Mouse (Mus musculus) forebrain, embryonic 15.5 days (tissue): ENCODE measurements around the gene E2f6. TPM values are rescaled to one million over a fixed set of nuclear protein-coding genes. Genes with fewer than 3 reads are reported as not detected.

Source experiments
- ATAC-seq: fragments of 200-750 bp; cut with Nextera tagmentation; replicated peaks from 2 replicates; pipeline ENCODE4 v1.8.0; 2017; ENCODE audit warnings: mild to moderate bottlenecking, moderate TSS enrichment, moderate library complexity
- H3K27ac ChIP-seq: fragments of 300-500 bp; sonication (generic); replicated peaks from 2 replicates; pipeline ENCODE4 v1.5.1; 2015; ENCODE audit warnings: mild to moderate bottlenecking, inconsistent platforms
- H3K27me3 ChIP-seq: fragments of 300-500 bp; sonication (generic); 2 replicates; pipeline ENCODE4 v1.6.1; 2015; ENCODE audit warnings: inconsistent platforms
- H3K36me3 ChIP-seq: fragments of 300-500 bp; sonication (generic); 2 replicates; pipeline ENCODE4 v1.6.1; 2015; ENCODE audit warnings: mild to moderate bottlenecking, inconsistent platforms
- H3K4me1 ChIP-seq: fragments of 300-500 bp; sonication (generic); 2 replicates; pipeline ENCODE4 v1.6.1; 2015; ENCODE audit warnings: inconsistent platforms
- H3K4me2 ChIP-seq: fragments of 300-500 bp; sonication (generic); replicated peaks from 2 replicates; pipeline ENCODE4 v1.6.1; 2015; ENCODE audit warnings: mild to moderate bottlenecking, inconsistent platforms
- H3K4me3 ChIP-seq: fragments of 300-500 bp; sonication (generic); 2 replicates; pipeline ENCODE4 v1.5.1; 2015; ENCODE audit warnings: mild to moderate bottlenecking, inconsistent platforms
- H3K9ac ChIP-seq: fragments of 300-500 bp; sonication (generic); replicated peaks from 2 replicates; pipeline ENCODE4 v1.6.1; 2015; ENCODE audit warnings: mild to moderate bottlenecking, inconsistent platforms
- H3K9me3 ChIP-seq: fragments of 300-500 bp; sonication (generic); 2 replicates; pipeline ENCODE4 v1.6.1; 2016; ENCODE audit warnings: inconsistent platforms
- WGBS: fragments of 180-500 bp; shearing (Covaris S2); methylation state at CpG from one replicate; pipeline ENCODE4 v1.1.7; 2015; ENCODE audit warnings: mixed read lengths; 5-methylcytosine and 5-hydroxymethylcytosine counted together
- polyA plus RNA-seq: library from polyadenylated mRNA; unstranded; fragments of >200 nt; fragmentation: Nextera tagmentation; extraction: Ambion mirVana; gene quantifications from 2 replicates; pipeline ENCODE4 v1.2.1, GENCODE M21; 2015

E2f6 gene
- polyA plus RNA-seq, 1 experiment from 2014 or later, result 33.2 TPM

DNA sequence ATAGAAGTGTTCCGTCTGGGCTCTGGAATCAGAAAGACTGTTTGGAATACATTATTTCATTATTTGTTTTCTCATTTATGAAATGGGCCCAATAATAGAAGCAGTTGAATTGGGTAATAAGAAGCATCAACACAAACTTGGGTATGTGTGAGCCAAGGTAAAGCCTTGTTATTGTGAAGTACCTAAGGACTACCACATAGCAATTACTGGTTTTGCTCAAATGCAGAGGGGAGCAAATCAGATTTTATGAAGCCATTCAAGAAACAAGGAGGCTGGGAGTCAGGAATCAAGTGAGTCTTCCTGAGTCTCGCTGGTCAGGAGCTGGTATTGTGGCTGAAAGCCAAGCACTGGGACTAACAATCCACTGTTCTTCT is 45.5 kb downstream of the E2f6 start:
- H3K27me3 ChIP-seq, result no peaks in the 10 kb centered on the region
- H3K4me3 ChIP-seq, result no peak overlapping the region
- no peaks in the 10 kb centered on the region for H3K9me3 ChIP-seq
- no peak overlapping the region for H3K4me2 ChIP-seq
- ATAC-seq, result peak; percentile 33
- 24% methylated on average over 2 of the region's 2 CpGs for WGBS
- peaks cover 12% of the 10 kb centered on the region for H3K4me1 ChIP-seq
- peak overlapping the region; percentile 91 for H3K27ac ChIP-seq
- H3K9ac ChIP-seq, result no peak overlapping the region
- H3K36me3 ChIP-seq, result no peaks in the 10 kb centered on the region

DNA sequence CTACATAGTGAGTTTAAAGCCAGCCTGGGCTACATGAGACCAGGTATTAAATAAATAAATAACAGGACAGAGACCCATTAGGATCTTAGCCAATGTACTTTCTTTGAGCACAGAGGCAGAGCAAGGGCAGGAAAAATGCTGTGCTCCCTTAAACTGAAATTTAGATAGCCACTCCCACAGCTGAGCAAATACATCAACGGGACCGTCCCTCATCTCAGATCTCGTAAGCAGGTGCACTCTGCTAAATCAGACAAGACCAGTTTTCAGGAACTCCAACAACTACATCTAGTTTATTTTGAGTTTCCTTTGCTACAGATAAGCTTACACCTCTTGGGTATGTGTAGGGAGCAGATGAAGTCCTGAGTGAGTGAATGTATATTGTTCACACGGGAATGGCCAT is 47.3 kb downstream of the E2f6 start:
- Histone ChIP-seq H3K4me1 (peaks cover 12% of the 10 kb centered on the region), H3K27me3 (no peaks in the 10 kb centered on the region), H3K4me3 (no peak overlapping the region), H3K4me2 (no peak overlapping the region), H3K9me3 (no peaks in the 10 kb centered on the region), H3K27ac (no peak overlapping the region), H3K36me3 (no peaks in the 10 kb centered on the region), H3K9ac (no peak overlapping the region)
- ATAC-seq, result no peak
- WGBS, result 85% methylated on average over 4 of the region's 4 CpGs

DNA sequence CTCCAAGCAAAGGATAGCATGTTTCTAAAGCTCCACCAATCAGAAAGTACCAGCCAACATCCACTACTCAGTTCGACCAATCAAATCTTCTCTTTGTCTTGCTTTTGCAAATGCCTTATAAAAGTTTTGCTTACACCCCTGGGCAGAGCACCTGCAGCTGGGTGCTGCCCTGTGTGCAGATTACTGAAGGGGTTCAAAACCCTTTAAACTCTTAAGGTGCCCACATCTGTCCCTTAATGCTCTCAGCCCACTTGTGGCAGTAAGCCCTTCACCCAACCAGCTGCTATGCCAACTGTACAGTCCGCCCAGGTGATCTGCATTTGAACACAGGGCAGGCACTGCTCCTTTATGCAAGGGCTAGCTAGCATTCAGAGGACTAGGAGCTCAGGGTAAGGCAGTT is 49.0 kb downstream of the E2f6 start:
- Histone ChIP-seq H3K36me3 (no peaks in the 10 kb centered on the region), H3K4me3 (no peak overlapping the region), H3K27me3 (no peaks in the 10 kb centered on the region), H3K4me1 (peaks cover 12% of the 10 kb centered on the region), H3K9me3 (no peaks in the 10 kb centered on the region), H3K4me2 (no peak overlapping the region), H3K27ac (no peak overlapping the region), H3K9ac (no peak overlapping the region)
- 83% methylated on average over 2 of the region's 2 CpGs for WGBS
- ATAC-seq, result no peak

DNA sequence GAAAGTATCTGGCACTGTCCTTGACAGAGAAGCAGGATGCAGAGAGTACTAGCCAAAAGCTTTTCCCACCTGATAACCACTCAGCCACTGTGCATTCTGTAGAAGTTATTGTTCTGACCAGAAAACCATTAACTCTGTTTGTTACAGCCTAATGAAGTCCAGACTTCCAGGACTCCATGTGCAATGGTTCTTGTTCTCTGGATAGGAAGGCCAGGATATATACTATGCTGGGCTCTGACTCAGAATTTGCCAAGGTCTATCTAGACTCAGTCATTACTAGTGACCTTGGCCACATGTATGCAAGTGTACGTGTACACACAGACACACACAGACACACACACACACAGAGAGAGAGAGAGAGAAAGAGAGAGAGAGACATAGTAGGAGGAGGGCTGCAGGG is 49.8 kb downstream of the E2f6 start:
- 83% methylated on average over 1 of the region's 1 CpGs for WGBS
- Histone ChIP-seq H3K4me3 (no peak overlapping the region), H3K36me3 (no peaks in the 10 kb centered on the region), H3K27ac (no peak overlapping the region), H3K4me1 (peaks cover 12% of the 10 kb centered on the region), H3K9ac (no peak overlapping the region), H3K4me2 (no peak overlapping the region), H3K27me3 (no peaks in the 10 kb centered on the region), H3K9me3 (no peaks in the 10 kb centered on the region)
- no peak for ATAC-seq

DNA sequence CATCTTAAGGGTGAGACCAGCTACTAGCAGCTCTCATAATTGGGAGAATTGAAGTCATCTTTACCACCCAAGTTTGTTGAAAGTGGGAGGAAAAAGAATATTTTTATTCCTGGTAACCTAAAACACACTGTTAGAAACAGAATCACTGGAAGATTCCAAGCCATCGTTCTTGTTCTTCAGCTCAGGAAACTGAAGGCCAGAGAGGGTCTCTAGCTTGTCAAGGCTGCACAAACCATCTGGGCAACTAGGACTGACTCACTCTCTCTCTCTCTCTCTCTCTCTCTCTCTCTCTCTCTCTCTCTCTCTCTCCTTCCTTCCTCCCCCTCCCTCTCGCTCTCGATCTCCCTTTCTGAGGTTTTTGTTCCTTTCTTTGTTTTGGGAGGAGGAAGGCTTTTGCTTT is 50.2 kb downstream of the E2f6 start:
- Histone ChIP-seq H3K27ac (no peak overlapping the region), H3K9ac (no peak overlapping the region), H3K9me3 (no peaks in the 10 kb centered on the region), H3K4me3 (no peak overlapping the region), H3K4me2 (no peak overlapping the region), H3K27me3 (no peaks in the 10 kb centered on the region), H3K4me1 (peaks cover 8% of the 10 kb centered on the region), H3K36me3 (no peaks in the 10 kb centered on the region)
- 54% methylated on average over 3 of the region's 3 CpGs for WGBS
- ATAC-seq, result no peak

DNA sequence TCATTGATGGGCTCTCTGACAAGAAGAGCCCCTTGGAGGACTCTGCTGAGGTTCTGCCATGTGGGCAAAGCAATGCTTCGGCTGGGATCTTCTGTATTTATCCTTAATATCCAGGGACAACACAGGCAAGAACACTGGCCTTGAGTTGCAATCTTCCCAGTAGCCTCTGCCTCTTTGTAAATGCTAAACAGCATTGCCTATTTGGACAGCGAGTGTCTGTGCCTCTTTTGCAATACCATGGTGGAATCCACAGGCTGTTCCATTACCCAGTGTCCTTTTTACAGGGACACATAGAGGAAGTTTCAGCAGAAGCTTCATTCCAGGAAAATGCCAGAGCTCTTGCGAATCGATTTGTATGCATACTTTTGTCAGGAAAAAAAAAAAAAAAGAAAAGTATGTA is 53.7 kb downstream of the E2f6 start:
- Histone ChIP-seq H3K9ac (no peak overlapping the region), H3K4me3 (no peak overlapping the region), H3K27me3 (no peaks in the 10 kb centered on the region), H3K27ac (no peak overlapping the region), H3K9me3 (no peaks in the 10 kb centered on the region), H3K4me2 (no peak overlapping the region), H3K4me1 (no peaks in the 10 kb centered on the region), H3K36me3 (no peaks in the 10 kb centered on the region)
- ATAC-seq, result no peak
- 90% methylated on average over 4 of the region's 4 CpGs for WGBS

DNA sequence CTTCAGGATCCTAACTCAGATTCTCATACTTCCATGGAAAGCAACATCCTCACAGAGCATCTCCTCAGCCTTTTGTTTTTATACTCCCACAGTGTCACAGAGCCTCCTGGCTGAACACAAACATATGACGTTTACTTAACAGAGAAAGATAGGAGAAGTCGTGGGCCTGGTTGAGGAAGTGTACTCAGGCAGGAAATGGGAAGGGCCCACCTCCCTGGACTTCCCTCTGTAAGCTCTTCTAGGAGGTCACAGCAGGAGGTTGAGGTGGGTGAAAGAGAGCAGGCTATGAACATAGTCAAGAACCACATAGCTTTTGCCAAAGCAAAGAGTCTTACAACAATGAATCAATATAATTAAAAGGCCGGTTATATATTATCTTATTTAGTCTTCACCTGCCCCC is 55.1 kb downstream of the E2f6 start:
- no peaks in the 10 kb centered on the region for H3K36me3 ChIP-seq
- WGBS, result 86% methylated on average over 3 of the region's 3 CpGs
- H3K27ac ChIP-seq, result no peak overlapping the region
- H3K4me3 ChIP-seq, result no peak overlapping the region
- no peak overlapping the region for H3K4me2 ChIP-seq
- H3K27me3 ChIP-seq, result no peaks in the 10 kb centered on the region
- H3K4me1 ChIP-seq, result peaks cover 8% of the 10 kb centered on the region; the same call in 1 of the 2 replicates
- H3K9me3 ChIP-seq, result no peaks in the 10 kb centered on the region
- no peak overlapping the region for H3K9ac ChIP-seq
- no peak for ATAC-seq

DNA sequence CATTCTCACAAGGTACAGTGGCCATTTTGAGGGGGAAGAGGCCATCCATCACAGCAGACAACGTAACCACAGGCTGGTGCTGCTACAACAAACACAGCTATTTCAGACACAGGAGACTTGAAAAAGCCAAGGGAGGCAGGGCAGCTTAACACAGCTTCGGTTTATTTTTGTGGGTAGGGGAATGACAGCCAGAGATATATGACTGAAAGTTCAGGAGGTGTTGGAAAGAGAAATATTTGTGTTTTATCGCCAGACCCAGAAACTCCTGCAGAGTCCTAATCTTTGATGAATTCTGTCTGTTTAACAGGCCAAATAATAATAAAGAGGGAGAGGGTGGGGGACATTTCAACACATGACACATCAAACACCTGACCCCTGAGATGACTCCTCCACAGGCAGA is 55.7 kb downstream of the E2f6 start:
- H3K4me3 ChIP-seq, result no peak overlapping the region

DNA sequence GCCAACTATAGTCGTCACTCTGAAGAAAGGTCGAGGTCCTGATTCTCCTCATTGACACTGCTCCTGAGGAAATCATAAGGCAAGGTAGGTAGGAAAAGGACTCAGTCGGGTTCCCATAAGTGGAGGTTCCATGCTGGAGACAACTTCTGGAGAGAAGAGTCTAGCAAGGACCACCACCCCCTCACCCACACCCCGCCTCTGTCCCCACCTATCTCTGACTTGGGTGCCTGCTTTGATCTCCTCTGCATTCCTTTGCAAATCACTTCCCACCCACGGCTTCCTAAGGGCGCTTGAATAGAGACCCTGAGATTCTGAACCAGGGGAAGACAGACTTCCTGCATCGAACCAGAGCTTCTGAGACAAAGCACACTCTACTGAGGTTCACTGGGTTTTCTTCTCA is 56.5 kb downstream of the E2f6 start:
- H3K27ac ChIP-seq, result no peak overlapping the region

More for the DNA sequence above, 55.7 kb downstream of the E2f6 start:
- H3K36me3 ChIP-seq, result no peaks in the 10 kb centered on the region
- H3K27ac ChIP-seq, result no peak overlapping the region
- peaks cover 8% of the 10 kb centered on the region; the same call in 1 of the 2 replicates for H3K4me1 ChIP-seq
- no peaks in the 10 kb centered on the region for H3K27me3 ChIP-seq
- WGBS, result 86% methylated on average over 3 of the region's 3 CpGs
- no peaks in the 10 kb centered on the region for H3K9me3 ChIP-seq
- no peak overlapping the region for H3K9ac ChIP-seq
- no peak for ATAC-seq
- no peak overlapping the region for H3K4me2 ChIP-seq

DNA sequence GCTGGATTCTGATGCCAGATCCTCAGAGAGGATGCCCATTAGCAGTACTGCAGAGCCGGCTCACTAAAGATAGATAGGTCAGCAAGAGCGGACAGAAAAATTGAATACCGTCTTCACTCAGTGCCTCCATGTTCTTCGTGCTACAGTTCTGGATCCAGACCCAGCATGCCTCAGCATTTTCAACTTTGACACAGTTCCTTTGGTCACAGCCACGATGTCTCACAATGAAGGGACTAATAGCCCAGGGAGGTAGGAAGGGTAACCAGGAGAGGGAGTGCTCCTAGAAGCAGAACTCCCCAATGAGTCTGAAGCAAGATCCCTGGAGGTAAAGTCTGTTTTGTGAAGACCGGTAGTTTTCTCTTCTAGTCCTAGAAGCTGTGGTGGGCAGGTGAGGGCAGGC is 57.9 kb downstream of the E2f6 start:
- Histone ChIP-seq H3K9me3 (no peaks in the 10 kb centered on the region), H3K4me2 (no peak overlapping the region), H3K27ac (no peak overlapping the region), H3K4me1 (peaks cover 8% of the 10 kb centered on the region; the same call in 1 of the 2 replicates), H3K36me3 (no peaks in the 10 kb centered on the region), H3K4me3 (no peak overlapping the region), H3K27me3 (no peaks in the 10 kb centered on the region), H3K9ac (no peak overlapping the region)
- WGBS, result 85% methylated on average over 6 of the region's 6 CpGs
- ATAC-seq, result no peak

More for the DNA sequence above, 56.5 kb downstream of the E2f6 start:
- Histone ChIP-seq H3K9me3 (no peaks in the 10 kb centered on the region), H3K4me3 (no peak overlapping the region), H3K4me1 (peaks cover 8% of the 10 kb centered on the region; the same call in 1 of the 2 replicates), H3K27me3 (no peaks in the 10 kb centered on the region), H3K4me2 (no peak overlapping the region), H3K9ac (no peak overlapping the region), H3K36me3 (no peaks in the 10 kb centered on the region)
- 70% methylated on average over 7 of the region's 7 CpGs for WGBS
- ATAC-seq, result no peak

DNA sequence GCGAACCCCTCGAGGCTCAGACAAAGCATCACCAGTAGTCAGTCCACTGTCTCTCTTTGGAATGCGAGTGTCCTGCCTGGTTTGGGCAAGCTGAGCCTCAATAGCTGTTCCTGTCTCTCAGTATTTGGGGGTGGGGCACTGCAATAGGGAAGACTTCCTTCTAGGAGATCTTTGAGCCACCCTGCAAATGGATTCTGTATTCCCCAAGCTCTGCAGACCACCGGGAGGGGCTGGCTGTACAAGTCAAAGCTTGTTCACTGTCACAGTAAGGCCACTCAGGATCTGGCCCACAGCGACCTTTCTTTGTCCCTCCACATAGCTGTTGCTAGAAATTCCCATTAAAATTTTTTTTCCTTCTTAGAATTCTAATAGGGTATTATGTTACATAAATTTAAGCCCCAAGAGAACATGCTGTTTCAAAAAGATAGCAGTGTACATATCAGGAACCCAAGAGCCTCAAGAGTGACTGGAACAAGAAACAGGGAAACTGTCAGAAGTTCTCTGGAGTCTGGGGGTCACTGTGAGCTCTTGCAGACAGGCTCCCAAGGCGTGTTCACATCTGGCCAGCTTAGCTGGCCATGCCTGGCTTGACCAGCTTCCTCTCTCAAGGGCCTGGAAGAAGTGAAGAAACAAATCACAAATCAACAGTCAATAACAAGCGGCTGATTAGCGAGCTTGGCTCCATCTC is 58.5 kb downstream of the E2f6 start:
- no peak overlapping the region for H3K27ac ChIP-seq
- WGBS, result 79% methylated on average over 8 of the region's 8 CpGs

DNA sequence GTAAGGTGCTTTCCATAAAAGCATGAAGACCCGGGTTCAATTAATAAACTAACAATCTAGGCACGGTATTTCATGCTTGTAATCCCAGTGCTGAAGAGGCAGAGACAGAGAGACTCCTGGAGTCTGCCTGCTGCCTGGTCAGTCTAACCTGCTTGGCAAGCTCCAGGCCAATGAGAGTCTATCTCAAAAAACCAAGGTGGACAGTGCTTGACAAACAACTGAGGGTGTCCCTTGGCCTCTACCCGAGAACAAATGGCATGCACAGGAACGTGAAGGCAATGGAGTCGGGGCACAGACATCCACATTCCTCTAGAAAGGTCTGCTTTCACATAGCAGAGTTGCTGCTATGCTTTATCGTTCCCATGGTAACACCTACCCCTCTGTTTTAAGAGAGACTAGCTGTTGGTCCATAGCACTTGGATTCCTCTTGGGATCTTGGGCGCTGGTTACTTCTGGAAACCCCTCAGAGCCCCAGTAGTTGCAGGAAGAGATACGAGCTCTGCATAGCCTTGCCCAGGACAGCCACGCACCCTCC is 59.2 kb downstream of the E2f6 start:
- peaks cover 11% of the 10 kb centered on the region; the same call in 1 of the 2 replicates for H3K4me1 ChIP-seq
- no peaks in the 10 kb centered on the region for H3K9me3 ChIP-seq
- 62% methylated on average over 9 of the region's 9 CpGs for WGBS
- no peak overlapping the region for H3K4me2 ChIP-seq
- H3K9ac ChIP-seq, result no peak overlapping the region
- no peaks in the 10 kb centered on the region for H3K27me3 ChIP-seq
- 0 out of 2 replicates have a peak overlapping the region, but pooled peaks have one; percentile 22 for H3K27ac ChIP-seq
- H3K4me3 ChIP-seq, result no peak overlapping the region
- H3K36me3 ChIP-seq, result no peaks in the 10 kb centered on the region
- no peak for ATAC-seq

More for the DNA sequence above, 58.5 kb downstream of the E2f6 start:
- no peak overlapping the region for H3K4me3 ChIP-seq
- H3K4me1 ChIP-seq, result peaks cover 8% of the 10 kb centered on the region; the same call in 1 of the 2 replicates
- ATAC-seq, result no peak
- no peaks in the 10 kb centered on the region for H3K27me3 ChIP-seq
- H3K9me3 ChIP-seq, result no peaks in the 10 kb centered on the region
- no peak overlapping the region for H3K9ac ChIP-seq
- H3K36me3 ChIP-seq, result no peaks in the 10 kb centered on the region
- no peak overlapping the region for H3K4me2 ChIP-seq
